Mouse (Mus musculus): ENCODE results near the gene Pomgnt1. TPM values are rescaled to one million over a fixed set of nuclear protein-coding genes. Genes with fewer than 3 reads are reported as not detected.

Pomgnt1 gene
- polyA plus RNA-seq, 1 experiment from 2014 or later = 76.3 TPM

DNA sequence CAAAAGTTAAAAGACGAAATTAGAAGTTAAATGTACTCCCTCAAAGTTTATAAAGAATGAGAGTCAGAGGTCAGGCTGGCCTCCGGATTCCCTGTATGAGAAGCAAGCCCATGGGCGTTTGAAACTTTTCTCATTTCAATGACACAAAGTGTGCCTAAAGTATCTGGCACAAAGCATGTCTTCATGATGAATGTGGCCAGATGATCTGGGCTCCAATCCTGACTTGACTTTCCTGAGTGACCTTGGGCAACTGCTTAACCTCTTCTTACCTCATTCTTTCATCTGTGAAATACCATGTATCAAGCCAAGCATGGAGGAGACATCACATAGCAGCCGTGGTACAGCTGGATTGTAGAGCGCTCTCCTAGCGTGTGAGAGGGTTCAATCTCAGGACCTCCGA is 18.6 kb downstream of the Pomgnt1 start:
- no peak overlapping the region for H3K27ac ChIP-seq
- 82% methylated on average over 7 of the region's 7 CpGs for WGBS
- no peaks in the 10 kb centered on the region for H3K36me3 ChIP-seq
- no peak overlapping the region for H3K4me3 ChIP-seq
- no peak for ATAC-seq (ENCODE audit: insufficient number of reproducible peaks, insufficient read depth, low FRiP score, low TSS enrichment)
- peaks cover 11% of the 10 kb centered on the region; the same call in 1 of the 2 replicates for H3K4me1 ChIP-seq
- H3K9me3 ChIP-seq = no peaks in the 10 kb centered on the region
- no peak overlapping the region for H3K9ac ChIP-seq
- H3K4me2 ChIP-seq (replicated peaks) = no peak overlapping the region
- H3K27me3 ChIP-seq = peaks cover 6% of the 10 kb centered on the region

DNA sequence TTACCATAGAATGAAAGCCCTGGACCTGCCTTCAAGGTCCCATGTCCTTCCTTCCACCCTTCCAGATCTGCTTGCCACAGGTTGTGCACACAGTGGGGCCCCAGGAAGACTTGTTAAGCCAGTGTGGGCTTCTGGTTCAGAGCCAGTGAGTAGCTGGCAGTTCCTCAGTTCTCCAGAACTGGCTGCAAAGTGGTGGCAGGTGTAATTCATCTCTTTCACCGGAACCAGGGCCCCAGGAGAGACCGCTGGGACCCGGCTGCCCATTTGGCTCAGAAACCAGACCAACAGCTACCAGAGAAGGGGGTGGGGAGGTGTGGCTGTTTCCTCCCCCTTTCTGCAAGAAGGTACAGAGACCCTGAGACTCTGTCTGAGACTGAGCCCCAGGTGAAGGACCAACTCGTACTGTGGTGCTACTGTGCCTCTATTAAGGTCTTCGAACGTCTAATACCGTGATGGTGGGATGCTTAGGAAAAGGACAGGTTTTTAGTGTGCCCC is 19.7 kb downstream of the Pomgnt1 start:
- H3K36me3 ChIP-seq = no peaks in the 10 kb centered on the region

DNA sequence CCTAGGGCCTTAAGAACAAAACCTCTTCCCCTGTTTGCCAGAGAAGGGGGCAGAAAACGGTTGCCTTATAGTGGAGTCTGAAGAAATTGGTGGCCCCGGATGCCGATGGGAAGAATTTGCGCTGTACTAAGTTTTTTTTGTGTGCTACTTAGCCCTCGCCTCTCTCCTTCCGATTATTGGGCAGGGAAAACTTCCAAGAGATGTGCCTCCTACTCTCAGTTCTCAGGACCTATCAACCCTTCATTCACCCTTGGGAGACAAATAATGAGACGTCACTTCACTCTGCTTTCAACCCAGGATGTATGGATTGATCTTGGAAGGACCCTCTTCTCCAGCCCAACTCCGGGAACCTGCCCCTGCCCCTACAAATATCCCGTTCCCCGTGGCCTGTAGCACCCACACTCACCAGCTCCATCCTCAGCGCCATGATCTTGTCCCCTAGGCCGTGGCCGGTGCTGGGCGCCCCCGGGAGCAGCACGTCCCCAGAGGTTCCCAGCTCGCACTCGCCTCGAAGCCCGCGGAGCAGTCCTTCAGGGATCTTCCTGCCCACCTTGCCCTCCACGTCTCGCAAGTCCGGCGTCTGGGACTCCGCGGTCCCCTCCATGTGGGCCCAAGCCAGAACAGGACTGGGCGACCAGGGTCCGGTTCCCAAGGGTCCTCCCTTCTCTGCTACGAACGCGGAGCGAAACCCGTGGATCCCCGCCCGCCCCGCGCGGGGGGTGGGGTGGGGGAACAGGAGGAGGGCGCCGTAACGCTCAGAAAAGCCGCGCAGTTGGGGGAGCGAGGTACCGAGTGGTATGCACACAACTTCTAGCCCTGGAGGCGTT is 20.5 kb downstream of the Pomgnt1 start:
- peak overlapping the region; percentile 95 for H3K4me2 ChIP-seq (replicated peaks)
- no peaks in the 10 kb centered on the region for H3K9me3 ChIP-seq
- H3K4me1 ChIP-seq = peaks cover 11% of the 10 kb centered on the region; the same call in 1 of the 2 replicates
- no peaks in the 10 kb centered on the region for H3K36me3 ChIP-seq
- under 1% methylated on average over 47 of the region's 47 CpGs for WGBS
- peak overlapping the region; percentile 71 for H3K9ac ChIP-seq
- H3K27ac ChIP-seq = no peak overlapping the region
- H3K4me3 ChIP-seq = peak overlapping the region; percentile 71
- ATAC-seq (ENCODE audit: insufficient number of reproducible peaks, insufficient read depth, low FRiP score, low TSS enrichment) = 0 out of 2 replicates have a peak, but pooled peaks have one; percentile 48
- H3K27me3 ChIP-seq = peaks cover 6% of the 10 kb centered on the region

More for the DNA sequence above, 19.7 kb downstream of the Pomgnt1 start:
- Histone ChIP-seq H3K27ac (no peak overlapping the region), H3K4me1 (peaks cover 11% of the 10 kb centered on the region; the same call in 1 of the 2 replicates), H3K4me3 (peak overlapping the region; percentile 71), H3K4me2 (replicated peaks) (peak overlapping the region; percentile 95), H3K9ac (no peak overlapping the region), H3K9me3 (no peaks in the 10 kb centered on the region), H3K27me3 (peaks cover 6% of the 10 kb centered on the region)
- WGBS = 10% methylated on average over 7 of the region's 7 CpGs
- 0 out of 2 replicates have a peak, but pooled peaks have one; percentile 18 for ATAC-seq (ENCODE audit: insufficient number of reproducible peaks, insufficient read depth, low FRiP score, low TSS enrichment)

DNA sequence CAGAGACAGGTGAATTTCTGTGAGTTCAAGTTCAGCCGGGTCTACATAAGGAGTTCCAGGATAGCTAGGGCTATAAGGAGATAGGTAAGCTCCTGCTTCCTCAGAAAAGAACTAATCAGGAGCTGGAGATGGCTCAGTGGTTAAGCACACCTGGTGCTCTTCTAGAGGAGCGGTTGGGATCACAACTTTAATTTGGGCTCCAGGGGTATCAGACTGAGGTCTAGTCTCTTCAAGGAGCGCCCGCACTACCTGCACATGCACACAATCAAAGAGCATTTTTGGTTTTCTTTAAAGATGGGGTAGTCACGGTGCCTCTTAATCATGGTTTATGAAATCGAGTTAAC is 26.1 kb downstream of the Pomgnt1 start:
- Histone ChIP-seq H3K9ac (peak overlapping the region; percentile 89), H3K4me3 (peak overlapping the region; percentile 72), H3K27ac (peak overlapping the region; percentile 88), H3K27me3 (no peaks in the 10 kb centered on the region), H3K36me3 (peaks cover 31% of the 10 kb centered on the region), H3K4me2 (replicated peaks) (peak overlapping the region; percentile 57), H3K4me1 (peaks cover 12% of the 10 kb centered on the region), H3K9me3 (no peaks in the 10 kb centered on the region)
- ATAC-seq (ENCODE audit: insufficient number of reproducible peaks, insufficient read depth, low FRiP score, low TSS enrichment) = no peak
- WGBS = 14% methylated on average over 6 of the region's 6 CpGs

DNA sequence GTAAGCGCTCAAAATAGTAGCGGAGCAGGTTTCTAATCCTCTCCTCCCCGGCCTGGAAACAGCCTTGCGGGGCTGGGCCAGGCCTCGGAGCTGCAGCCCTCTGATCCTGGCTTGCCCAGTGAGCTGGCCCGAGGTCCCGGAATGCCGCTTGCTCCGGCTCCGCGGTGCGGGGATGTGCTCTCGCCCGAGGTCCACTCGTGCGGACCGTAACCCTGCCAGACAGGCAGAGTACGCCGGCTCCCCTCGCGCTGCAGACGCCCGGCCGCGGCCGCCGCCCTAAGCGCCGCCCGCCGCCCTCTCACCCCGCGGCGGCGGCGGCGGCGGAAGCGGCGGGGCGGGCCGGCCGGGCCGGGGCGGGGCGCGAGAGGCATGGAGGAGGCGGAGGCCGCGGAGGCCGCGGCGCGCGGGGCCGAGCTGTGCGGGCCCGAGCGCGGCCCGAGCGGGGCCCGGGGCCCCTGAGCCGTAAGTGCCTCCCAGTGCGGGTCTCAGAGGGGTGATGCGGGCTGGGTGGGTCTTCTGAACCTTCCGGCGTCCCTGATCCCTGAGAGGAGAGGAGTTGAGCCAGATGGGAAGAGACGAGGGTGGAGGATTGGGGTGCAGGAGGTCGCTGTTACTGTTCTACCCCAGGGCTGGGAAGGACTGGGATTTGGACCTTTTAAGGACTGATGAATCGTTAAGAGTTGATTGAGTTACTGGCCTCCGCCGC is 26.7 kb downstream of the Pomgnt1 start:
- H3K9ac ChIP-seq = peak overlapping the region; percentile 89
- ATAC-seq (ENCODE audit: insufficient number of reproducible peaks, insufficient read depth, low FRiP score, low TSS enrichment) = peak; percentile 83
- under 1% methylated on average over 73 of the region's 73 CpGs for WGBS
- peaks cover 11% of the 10 kb centered on the region for H3K4me1 ChIP-seq
- H3K9me3 ChIP-seq = no peaks in the 10 kb centered on the region
- H3K36me3 ChIP-seq = peaks cover 36% of the 10 kb centered on the region
- H3K4me3 ChIP-seq = peak overlapping the region; percentile 72
- peak overlapping the region; percentile 88 for H3K27ac ChIP-seq
- peak overlapping the region; percentile 76 for H3K4me2 ChIP-seq (replicated peaks)
- H3K27me3 ChIP-seq = no peaks in the 10 kb centered on the region

GRCm38 (mm10) chr4:116150862-116151221 is 27.2 kb downstream of the Pomgnt1 start:
- ATAC-seq (ENCODE audit: insufficient number of reproducible peaks, insufficient read depth, low FRiP score, low TSS enrichment) = no peak
- WGBS = 25% methylated on average over 4 of the region's 4 CpGs

GRCm38 (mm10) chr4:116151238-116151637 is 27.6 kb downstream of the Pomgnt1 start, which contains the start of gene Lurap1:
Gene Lurap1, minus strand, starts transcription at chr4:116151338.
- H3K27ac ChIP-seq = peak within 1 kb of the TSS; percentile 88
- no peaks in the 10 kb centered on the region for H3K27me3 ChIP-seq
- no peaks in the 10 kb centered on the region for H3K9me3 ChIP-seq
- H3K36me3 ChIP-seq = peaks cover 45% of the 10 kb centered on the region
- H3K4me1 ChIP-seq = peaks cover 11% of the 10 kb centered on the region
- ATAC-seq (ENCODE audit: insufficient number of reproducible peaks, insufficient read depth, low FRiP score, low TSS enrichment) = no peak
- H3K9ac ChIP-seq = peak within 1 kb of the TSS; percentile 89
- H3K4me2 ChIP-seq (replicated peaks) = peak within 1 kb of the TSS; percentile 76
- peak within 1 kb of the TSS; percentile 72 for H3K4me3 ChIP-seq
- WGBS = 75% methylated on average over 6 of the region's 6 CpGs

More at GRCm38 (mm10) chr4:116150862-116151221, 27.2 kb downstream of the Pomgnt1 start:
- Histone ChIP-seq H3K4me1 (peaks cover 11% of the 10 kb centered on the region), H3K9ac (peak overlapping the region; percentile 89), H3K27ac (peak overlapping the region; percentile 57; the same call in 1 of the 2 replicates), H3K4me2 (replicated peaks) (peak overlapping the region; percentile 76), H3K27me3 (no peaks in the 10 kb centered on the region), H3K4me3 (peak overlapping the region; percentile 72), H3K36me3 (peaks cover 41% of the 10 kb centered on the region), H3K9me3 (no peaks in the 10 kb centered on the region)

- no peaks in the 10 kb centered on the region for H3K27me3 ChIP-seq
- ATAC-seq (ENCODE audit: insufficient number of reproducible peaks, insufficient read depth, low FRiP score, low TSS enrichment) = no peak
- H3K27ac ChIP-seq = no peak overlapping the region
- peaks cover 11% of the 10 kb centered on the region for H3K4me1 ChIP-seq
- no peaks in the 10 kb centered on the region for H3K9me3 ChIP-seq
- no peak overlapping the region for H3K9ac ChIP-seq
- WGBS = 94% methylated on average over 15 of the region's 15 CpGs
- H3K4me3 ChIP-seq = no peak overlapping the region
- H3K4me2 ChIP-seq (replicated peaks) = no peak overlapping the region
- H3K36me3 ChIP-seq = peaks cover 59% of the 10 kb centered on the region
Measured at GRCm38 (mm10) chr4:116152702-116153101, 29.1 kb downstream of the Pomgnt1 start.

GRCm38 (mm10) chr4:116157882-116158281 is 34.2 kb downstream of the Pomgnt1 start:
- peaks cover 81% of the 10 kb centered on the region for H3K36me3 ChIP-seq
- H3K9me3 ChIP-seq = no peaks in the 10 kb centered on the region
- no peaks in the 10 kb centered on the region for H3K4me1 ChIP-seq
- H3K9ac ChIP-seq = no peak overlapping the region
- 86% methylated on average over 2 of the region's 2 CpGs for WGBS
- H3K4me2 ChIP-seq (replicated peaks) = no peak overlapping the region
- ATAC-seq (ENCODE audit: insufficient number of reproducible peaks, insufficient read depth, low FRiP score, low TSS enrichment) = no peak
- H3K27ac ChIP-seq = no peak overlapping the region
- H3K27me3 ChIP-seq = no peaks in the 10 kb centered on the region
- no peak overlapping the region for H3K4me3 ChIP-seq

DNA sequence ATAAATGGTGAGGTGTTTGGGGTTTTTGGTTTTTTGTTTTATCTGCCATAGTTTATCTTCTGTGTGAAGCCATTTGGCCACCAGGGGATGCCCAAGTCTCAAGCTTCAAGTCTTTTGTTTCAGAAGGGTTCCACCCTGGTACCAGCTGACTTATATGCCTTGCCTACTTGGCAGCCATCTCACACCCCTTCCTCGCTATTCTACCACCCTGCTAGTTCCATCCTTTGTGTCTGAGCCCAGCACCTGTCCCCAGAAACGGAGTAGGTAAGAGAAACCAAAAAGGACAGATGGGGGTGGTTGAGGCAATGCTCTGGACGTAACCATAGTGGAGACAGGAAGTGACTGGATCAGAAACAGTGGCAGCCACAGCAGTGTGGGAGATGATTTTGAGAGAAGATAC is 36.3 kb downstream of the Pomgnt1 start:
- 72% methylated on average over 3 of the region's 3 CpGs for WGBS
- Histone ChIP-seq H3K36me3 (peaks cover 61% of the 10 kb centered on the region), H3K27ac (no peak overlapping the region), H3K4me2 (replicated peaks) (no peak overlapping the region), H3K9ac (no peak overlapping the region), H3K4me3 (no peak overlapping the region), H3K4me1 (peaks cover 3% of the 10 kb centered on the region), H3K27me3 (no peaks in the 10 kb centered on the region), H3K9me3 (no peaks in the 10 kb centered on the region)
- ATAC-seq (ENCODE audit: insufficient number of reproducible peaks, insufficient read depth, low FRiP score, low TSS enrichment) = no peak

DNA sequence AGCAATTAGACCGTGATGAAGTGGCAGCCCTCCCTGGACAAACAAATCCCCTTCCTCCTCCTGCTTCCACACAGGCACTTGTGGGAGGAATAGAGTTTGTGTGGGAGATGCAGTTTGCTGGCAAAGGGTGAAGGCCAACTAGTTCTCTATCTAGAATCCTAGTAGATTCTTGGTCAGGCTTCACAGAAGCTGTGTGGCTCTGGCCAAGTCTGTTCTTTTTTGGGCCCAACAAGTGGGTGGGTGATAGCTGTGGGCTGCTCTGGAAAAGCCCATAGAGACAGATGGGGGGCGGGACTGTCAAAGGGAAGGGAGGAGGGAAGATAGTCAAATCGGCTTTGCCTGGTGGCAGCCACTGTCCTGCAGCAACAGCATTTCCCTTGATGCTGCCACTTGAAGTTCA is 37.1 kb downstream of the Pomgnt1 start:
- no peak for ATAC-seq (ENCODE audit: insufficient number of reproducible peaks, insufficient read depth, low FRiP score, low TSS enrichment)
- Histone ChIP-seq H3K4me2 (replicated peaks) (no peak overlapping the region), H3K27me3 (no peaks in the 10 kb centered on the region), H3K4me3 (no peak overlapping the region), H3K27ac (no peak overlapping the region), H3K9ac (no peak overlapping the region), H3K36me3 (peaks cover 53% of the 10 kb centered on the region), H3K9me3 (no peaks in the 10 kb centered on the region), H3K4me1 (peaks cover 10% of the 10 kb centered on the region)
- WGBS = 85% methylated on average over 3 of the region's 3 CpGs
